Mouse (Mus musculus): ENCODE measurements at regions not wholly inside any gene's neighbourhood (a gene's known extent, or its start where the extent isn't known, plus 50 kb on each side); places are given as distances from the start of the nearest gene placed in this dataset.

- ATAC-seq: no peak
Measured at GRCm38 (mm10) chr1:51530191-51530926, 52.1 kb upstream of the Nabp1 start.

DNA sequence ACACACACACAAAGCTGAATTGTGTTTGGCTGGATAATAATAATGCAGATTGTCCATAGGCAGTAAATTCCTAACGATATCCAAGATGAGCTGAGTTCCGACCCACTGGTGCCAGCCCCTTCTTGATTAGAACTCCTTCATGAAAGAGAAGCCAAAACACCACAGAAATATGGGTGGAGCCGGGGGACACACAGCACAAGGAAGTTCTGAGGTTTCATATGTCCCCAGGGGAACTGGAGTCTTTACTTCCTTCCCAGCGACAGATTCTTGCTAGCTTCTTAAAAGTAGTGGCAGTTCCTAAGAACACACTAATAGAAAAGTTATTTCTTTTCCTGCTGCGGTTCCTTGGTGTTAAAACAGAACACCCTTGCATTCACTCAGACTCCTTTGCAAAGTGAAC is 51.4 kb upstream of the Nabp1 start:
- peak; percentile 56 for ATAC-seq

DNA sequence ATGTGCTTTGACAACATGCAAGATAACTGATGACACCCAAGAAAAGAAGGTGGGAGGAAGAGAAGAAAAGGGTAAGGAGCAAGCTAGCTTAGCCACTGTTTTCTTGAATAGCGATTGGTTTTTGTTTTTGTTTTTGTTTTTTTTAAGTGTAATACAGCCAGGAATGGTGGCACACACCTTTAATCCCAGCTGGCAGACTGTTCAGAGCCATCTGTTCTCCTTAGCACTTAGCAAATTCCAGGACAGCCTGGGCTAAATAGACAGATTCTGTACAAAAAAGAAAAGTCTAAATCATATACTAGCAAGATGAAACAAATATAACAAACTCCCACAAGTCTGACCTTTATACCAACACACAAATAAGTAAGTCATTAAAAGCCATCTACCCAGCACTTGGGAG is 50.4 kb upstream of the Nabp1 start:
- no peak for ATAC-seq

All from CD4-positive, CD25-positive, alpha-beta regulatory T cell, adult 4 months (primary cell).